ENCODE assay signal across 20 mouse cellular contexts in genomic region chr19:28818286-28818685, GRCm38 (mm10). TPM values are rescaled to one million over a fixed set of nuclear protein-coding genes. Genes with fewer than 3 reads are reported as not detected.
A peak's percentile ranks its signal among the peaks of the same experiment; 100 is the strongest.
DNase-seq lines count a peak whose midpoint lies in the region; ATAC-seq and TF ChIP-seq lines count a peak whose summit lies in the region.
"Had no signal": no experiment of that assay in that cellular context is flagged by ENCODE, and none has a peak within 500 bp of the region (broad histone marks: within the 10 kb centered on the region; RNA-seq: fewer than 3 reads in every experiment).

No protein-coding gene starts in this region.

- H3K9ac ChIP-seq in hindbrain, embryonic 11.5 days (ENCODE audit: low read depth, low read length): no peak overlapping the region
- H3K9ac ChIP-seq in hindbrain, embryonic 16.5 days (ENCODE audit: low read depth, low read length): no peak overlapping the region
- H3K9ac ChIP-seq in embryonic facial prominence, embryonic 14.5 days (ENCODE audit: low read depth, low read length): no peak overlapping the region
- H3K9ac ChIP-seq in midbrain, postnatal 0 days (replicated peaks; ENCODE audit: low read length, poor library complexity, severe bottlenecking): no peak overlapping the region
- H3K9ac ChIP-seq: hindbrain, embryonic 13.5 days; liver, embryonic 15.5 days; midbrain, embryonic 15.5 days had no signal

- no peak overlapping the region for H3K27ac ChIP-seq in hindbrain, embryonic 11.5 days (ENCODE audit: low read depth, low read length)
- H3K27ac ChIP-seq in hindbrain, embryonic 16.5 days (ENCODE audit: low read depth, low read length): no peak overlapping the region
- no peak overlapping the region for H3K27ac ChIP-seq in embryonic facial prominence, embryonic 14.5 days (replicated peaks; ENCODE audit: low read depth, low read length)
- H3K27ac ChIP-seq in midbrain, postnatal 0 days (ENCODE audit: low read depth, low read length): no peak overlapping the region
- H3K27ac ChIP-seq: hindbrain, embryonic 13.5 days; liver, embryonic 15.5 days; macrophage; midbrain, embryonic 15.5 days had no signal

- no peak for TF ChIP-seq CTCF in midbrain, postnatal 0 days (IDR thresholded peaks at IDR 0.05)

- no peak overlapping the region for H3K4me3 ChIP-seq in hindbrain, embryonic 11.5 days (ENCODE audit: low read depth, low read length)
- no peak overlapping the region for H3K4me3 ChIP-seq in hindbrain, embryonic 16.5 days (ENCODE audit: low read length)
- no peak overlapping the region for H3K4me3 ChIP-seq in embryonic facial prominence, embryonic 14.5 days (ENCODE audit: low read depth, low read length)
- no peak overlapping the region for H3K4me3 ChIP-seq in midbrain, postnatal 0 days (ENCODE audit: low read depth, low read length)
- H3K4me3 ChIP-seq: hindbrain, embryonic 13.5 days; liver, embryonic 15.5 days; midbrain, embryonic 15.5 days had no signal

- H3K4me1 ChIP-seq in hindbrain, embryonic 11.5 days (replicated peaks; ENCODE audit: control insufficient read depth, insufficient read depth, low read length): no peaks in the 10 kb centered on the region
- H3K4me1 ChIP-seq in hindbrain, embryonic 16.5 days (ENCODE audit: control insufficient read depth, insufficient read depth, low read depth, low read length): no peaks in the 10 kb centered on the region
- no peaks in the 10 kb centered on the region for H3K4me1 ChIP-seq in embryonic facial prominence, embryonic 14.5 days (ENCODE audit: control insufficient read depth, insufficient read depth, low read length)
- H3K4me1 ChIP-seq in midbrain, postnatal 0 days (ENCODE audit: insufficient read depth, low read length): no peaks in the 10 kb centered on the region
- H3K4me1 ChIP-seq: hindbrain, embryonic 13.5 days; liver, embryonic 15.5 days; midbrain, embryonic 15.5 days had no signal

- no peak overlapping the region for H3K4me2 ChIP-seq in hindbrain, embryonic 11.5 days (replicated peaks; ENCODE audit: low read depth, low read length)
- H3K4me2 ChIP-seq in hindbrain, embryonic 16.5 days (ENCODE audit: low read length): no peak overlapping the region
- no peak overlapping the region for H3K4me2 ChIP-seq in embryonic facial prominence, embryonic 14.5 days (ENCODE audit: low read depth, low read length)
- H3K4me2 ChIP-seq in midbrain, postnatal 0 days (ENCODE audit: low read depth, low read length, poor library complexity, severe bottlenecking): no peak overlapping the region
- H3K4me2 ChIP-seq: hindbrain, embryonic 13.5 days; liver, embryonic 15.5 days; midbrain, embryonic 15.5 days had no signal

- H3K27me3 ChIP-seq in hindbrain, embryonic 11.5 days (ENCODE audit: control insufficient read depth, insufficient read depth, low read length): no peaks in the 10 kb centered on the region
- H3K27me3 ChIP-seq in hindbrain, embryonic 16.5 days (replicated peaks; ENCODE audit: control insufficient read depth, insufficient read depth, low read length): no peaks in the 10 kb centered on the region
- no peaks in the 10 kb centered on the region for H3K27me3 ChIP-seq in embryonic facial prominence, embryonic 14.5 days (replicated peaks; ENCODE audit: control insufficient read depth, insufficient read depth, low read length)
- H3K27me3 ChIP-seq in midbrain, postnatal 0 days (ENCODE audit: insufficient read depth, low read length): no peaks in the 10 kb centered on the region
- H3K27me3 ChIP-seq: hindbrain, embryonic 13.5 days; liver, embryonic 15.5 days; midbrain, embryonic 15.5 days had no signal

- no peaks in the 10 kb centered on the region for H3K36me3 ChIP-seq in hindbrain, embryonic 11.5 days (ENCODE audit: control insufficient read depth, insufficient read depth, low read length)
- no peaks in the 10 kb centered on the region for H3K36me3 ChIP-seq in hindbrain, embryonic 16.5 days (ENCODE audit: control insufficient read depth, insufficient read depth, low read length)
- no peaks in the 10 kb centered on the region for H3K36me3 ChIP-seq in embryonic facial prominence, embryonic 14.5 days (ENCODE audit: control insufficient read depth, insufficient read depth, low read length)
- H3K36me3 ChIP-seq in midbrain, postnatal 0 days (ENCODE audit: insufficient read depth, low read length): no peaks in the 10 kb centered on the region
- H3K36me3 ChIP-seq: hindbrain, embryonic 13.5 days; liver, embryonic 15.5 days; midbrain, embryonic 15.5 days had no signal

- ATAC-seq in hindbrain, embryonic 11.5 days (ENCODE audit: low FRiP score): no peak
- no peak for ATAC-seq in hindbrain, embryonic 16.5 days
- ATAC-seq in embryonic facial prominence, embryonic 14.5 days (ENCODE audit: low read depth): no peak
- ATAC-seq in midbrain, postnatal 0 days (ENCODE audit: low FRiP score): no peak
- ATAC-seq: forebrain, embryonic 14.5 days; midbrain, embryonic 15.5 days had no signal

- H3K9me3 ChIP-seq in hindbrain, embryonic 11.5 days (ENCODE audit: control insufficient read depth, low read length): no peaks in the 10 kb centered on the region
- no peaks in the 10 kb centered on the region for H3K9me3 ChIP-seq in hindbrain, embryonic 16.5 days (ENCODE audit: control insufficient read depth, low read length)
- no peaks in the 10 kb centered on the region; the same call in 1 of the 2 replicates for H3K9me3 ChIP-seq in embryonic facial prominence, embryonic 14.5 days (ENCODE audit: control insufficient read depth, low read length)
- no peaks in the 10 kb centered on the region for H3K9me3 ChIP-seq in midbrain, postnatal 0 days (ENCODE audit: low read length)
- H3K9me3 ChIP-seq: liver, embryonic 15.5 days; midbrain, embryonic 15.5 days had no signal

- 78% methylated on average over 4 of the region's 4 CpGs for WGBS in hindbrain, embryonic 11.5 days
- WGBS in hindbrain, embryonic 16.5 days: 80% methylated on average over 4 of the region's 4 CpGs
- 63% methylated on average over 4 of the region's 4 CpGs for WGBS in embryonic facial prominence, embryonic 14.5 days
- 87% methylated on average over 4 of the region's 4 CpGs for WGBS in midbrain, postnatal 0 days

- DNase-seq in hindbrain, embryonic 11.5 days (ENCODE audit: low spot score): peak; percentile 32
- peak; percentile 54 for DNase-seq in testis, postnatal 10 days (ENCODE audit: low spot score)
- DNase-seq in testis, postnatal 14 days (ENCODE audit: low spot score): no peak
- peak; percentile 71 for DNase-seq in embryonic facial prominence, embryonic 14.5 days (ENCODE audit: low spot score)
- no peak for DNase-seq in c-Kit-positive CD71-positive TER-119-positive erythroid progenitor cells, embryonic 14.5 days (ENCODE audit: low spot score)
- DNase-seq in T-cell, adult 2 months (ENCODE audit: low spot score): no peak
- DNase-seq in midbrain, postnatal 0 days (ENCODE audit: low spot score): no peak
- DNase-seq: adrenal gland, adult 8-10 months; cerebellum, postnatal 25 days; gastrocnemius, postnatal 36 days; kidney, adult 8-10 months; layer of hippocampus, adult 9-11 months; left cerebral cortex, postnatal 4 days; thymus, adult 18-20 months had no signal

RNA-seq across cellular contexts. Expression of gene Slc1a1, which starts 16.6 kb away (rescaled TPM):
- polyA plus RNA-seq in hindbrain, embryonic 11.5 days (2014; fragmentation: Nextera tagmentation; extraction: Ambion mirVana): 1.2 TPM in 2 replicates
- 48.0 and 53.7 TPM in 2 replicates for polyA plus RNA-seq in hindbrain, embryonic 16.5 days (2015; fragmentation: Nextera tagmentation; extraction: Ambion mirVana)
- 1.2 and 2.5 TPM in 2 replicates for polyA plus RNA-seq in embryonic facial prominence, embryonic 14.5 days (2014; fragmentation: Nextera tagmentation; extraction: Ambion mirVana)
- 85.3 and 87.3 TPM in 2 replicates for total RNA-seq in midbrain, postnatal 0 days (2014; rRNA removed)
- 50.6 and 51.7 TPM in 2 replicates for polyA plus RNA-seq in midbrain, postnatal 0 days (2015; fragmentation: Nextera tagmentation; extraction: Ambion mirVana)
- polyA plus RNA-seq: macrophage had no signal

Comparison
In these comparisons a context has a peak if more than half of its experiments do, and no peak if none do; other contexts are left out.
1. DNase-seq: peak in hindbrain, embryonic 11.5 days (single experiment), testis, postnatal 10 days (single experiment) and embryonic facial prominence, embryonic 14.5 days (single experiment); none in testis, postnatal 14 days (single experiment), c-Kit-positive CD71-positive TER-119-positive erythroid progenitor cells, embryonic 14.5 days (single experiment), T-cell, adult 2 months (single experiment) and midbrain, postnatal 0 days (single experiment).
2. RNA of gene Slc1a1, which starts 16.6 kb away (polyA plus RNA-seq): 48.0 to 53.7 TPM in hindbrain, embryonic 16.5 days and 50.6 to 51.7 TPM in midbrain, postnatal 0 days; 1.2 TPM in hindbrain, embryonic 11.5 days and 1.2 to 2.5 TPM in embryonic facial prominence, embryonic 14.5 days; every median in the first group is over 10 times any median in the second.